ENCODE assay signal across 25 mouse cellular contexts in the genomic region with DNA sequence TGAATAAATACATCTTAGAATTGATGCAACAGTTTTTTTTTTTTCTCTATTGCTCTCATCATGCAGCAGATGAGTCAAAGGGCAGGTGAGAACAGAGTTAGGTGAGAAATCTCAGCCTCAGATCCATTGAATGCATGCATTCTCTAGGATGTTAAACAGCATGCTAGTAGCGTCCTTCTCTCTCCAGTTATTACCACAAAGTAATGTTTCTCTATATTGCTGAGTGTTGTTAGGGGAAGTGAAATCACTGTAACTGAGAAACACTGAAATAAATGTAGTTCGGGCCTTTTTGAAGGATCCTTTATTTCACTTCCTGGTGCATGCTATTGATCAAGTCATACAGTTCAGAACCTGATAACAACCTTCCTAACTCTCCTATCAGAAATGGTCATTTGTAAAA.
"Had no signal": no experiment of that assay in that cellular context is flagged by ENCODE, and none has a peak within 500 bp of the region (broad histone marks: within the 10 kb centered on the region; RNA-seq: fewer than 3 reads in every experiment).

No protein-coding gene starts in this region.

- H3K9ac ChIP-seq: embryonic facial prominence, embryonic 12.5 days; embryonic facial prominence, embryonic 13.5 days; embryonic facial prominence, embryonic 15.5 days; forebrain, embryonic 12.5 days; forebrain, embryonic 13.5 days; forebrain, embryonic 15.5 days; forebrain, postnatal 0 days had no signal

- H3K27ac ChIP-seq: embryonic facial prominence, embryonic 10.5 days; embryonic facial prominence, embryonic 12.5 days; embryonic facial prominence, embryonic 13.5 days; embryonic facial prominence, embryonic 15.5 days; forebrain, embryonic 10.5 days; forebrain, embryonic 12.5 days; forebrain, embryonic 13.5 days; forebrain, embryonic 15.5 days; gastrocnemius, adult 2 months; heart, adult 2 months had no signal

- H3K4me3 ChIP-seq: embryonic facial prominence, embryonic 10.5 days; embryonic facial prominence, embryonic 12.5 days; embryonic facial prominence, embryonic 13.5 days; embryonic facial prominence, embryonic 15.5 days; erythroblast, embryonic 14.5 days; forebrain, embryonic 10.5 days; forebrain, embryonic 12.5 days; forebrain, embryonic 13.5 days; forebrain, embryonic 15.5 days; gastrocnemius, adult 2 months; heart, adult 2 months had no signal

- DNase-seq: cerebellum, adult 9-10 months; cerebellum, adult 9-11 months; cerebellum, postnatal 10 days; cerebellum, postnatal 14 days; cerebellum, postnatal 25 days; cerebellum, postnatal 36 days; embryo, embryonic 11 days; forebrain, postnatal 0 days; gastrocnemius, adult 2 months; gastrocnemius, postnatal 10 days; gastrocnemius, postnatal 14 days; gastrocnemius, postnatal 25 days; gastrocnemius, postnatal 36 days; heart, adult 11 months; heart, adult 18-20 months; heart, adult 2 months had no signal

- H3K9me3 ChIP-seq: embryonic facial prominence, embryonic 10.5 days; embryonic facial prominence, embryonic 12.5 days; embryonic facial prominence, embryonic 13.5 days; embryonic facial prominence, embryonic 15.5 days; forebrain, embryonic 10.5 days; forebrain, embryonic 12.5 days; forebrain, embryonic 13.5 days; forebrain, embryonic 15.5 days had no signal

- H3K27me3 ChIP-seq: embryonic facial prominence, embryonic 12.5 days; embryonic facial prominence, embryonic 13.5 days; embryonic facial prominence, embryonic 15.5 days; forebrain, embryonic 12.5 days; forebrain, embryonic 13.5 days; forebrain, embryonic 15.5 days had no signal

- H3K4me2 ChIP-seq: embryonic facial prominence, embryonic 12.5 days; embryonic facial prominence, embryonic 13.5 days; embryonic facial prominence, embryonic 15.5 days; forebrain, embryonic 12.5 days; forebrain, embryonic 13.5 days; forebrain, embryonic 15.5 days had no signal

- H3K4me1 ChIP-seq: embryonic facial prominence, embryonic 10.5 days; embryonic facial prominence, embryonic 12.5 days; embryonic facial prominence, embryonic 13.5 days; embryonic facial prominence, embryonic 15.5 days; forebrain, embryonic 10.5 days; forebrain, embryonic 12.5 days; forebrain, embryonic 13.5 days; forebrain, embryonic 15.5 days had no signal

- H3K36me3 ChIP-seq: embryonic facial prominence, embryonic 10.5 days; embryonic facial prominence, embryonic 12.5 days; embryonic facial prominence, embryonic 13.5 days; embryonic facial prominence, embryonic 15.5 days; forebrain, embryonic 10.5 days; forebrain, embryonic 12.5 days; forebrain, embryonic 15.5 days had no signal
